Mouse (Mus musculus) cerebellum, postnatal 14 days (tissue): ENCODE measurements around the gene Apba3.

Experiments used
- DNase-seq, 2 experiments: peaks; one replicate each; pipeline ENCODE4 v3.0.0; 2021; ENCODE audit warnings: mixed read lengths in 2 of 2

Apba3 gene

GRCm38 (mm10) chr10:81252424-81253419 is 14.0 kb upstream of the Apba3 start, which contains the start of gene Matk:
Matk (plus strand) TSS chr10:81252935.
- peak; percentile 85 to 87 for DNase-seq

- DNase-seq = no peak
These were observed 11.9 kb upstream of the Apba3 start for GRCm38 (mm10) chr10:81254886-81255285.

- DNase-seq = peak; percentile 55 to 60
These were observed 9.4 kb upstream of the Apba3 start for GRCm38 (mm10) chr10:81257158-81258039.

- DNase-seq = peak in 1 of 2 experiments; percentile 57
These were observed 7.4 kb upstream of the Apba3 start for GRCm38 (mm10) chr10:81259225-81259884.

- no peak for DNase-seq
These were observed 5.7 kb upstream of the Apba3 start for GRCm38 (mm10) chr10:81261025-81261424.

- no peak for DNase-seq
These were observed 1.2 kb upstream of the Apba3 start for GRCm38 (mm10) chr10:81265540-81265939.

- DNase-seq = peak; percentile 84 to 87
These were observed 1.3 kb downstream of the Apba3 start for GRCm38 (mm10) chr10:81268056-81268455.

- DNase-seq = no peak
These were observed 2.1 kb downstream of the Apba3 start for GRCm38 (mm10) chr10:81268643-81269412.

- DNase-seq = no peak
These were observed 5.6 kb downstream of the Apba3 start for GRCm38 (mm10) chr10:81272356-81272755.

GRCm38 (mm10) chr10:81273842-81274241 is 7.1 kb downstream of the Apba3 start:
- no peak for DNase-seq

GRCm38 (mm10) chr10:81277676-81278075 is 10.9 kb downstream of the Apba3 start:
- peak; percentile 70 to 90 for DNase-seq

GRCm38 (mm10) chr10:81279496-81279895 is 12.7 kb downstream of the Apba3 start:
- no peak for DNase-seq

GRCm38 (mm10) chr10:81284189-81284588 is 17.4 kb downstream of the Apba3 start:
- DNase-seq = no peak

GRCm38 (mm10) chr10:81284719-81285118 is 18.0 kb downstream of the Apba3 start:
- DNase-seq = no peak

- DNase-seq = peak; percentile 94 to 95
These were observed 19.1 kb downstream of the Apba3 start for GRCm38 (mm10) chr10:81285694-81286450.

GRCm38 (mm10) chr10:81286586-81286985 is 19.8 kb downstream of the Apba3 start:
- DNase-seq = no peak

- DNase-seq = peak; percentile 56 to 88
These were observed 20.9 kb downstream of the Apba3 start for GRCm38 (mm10) chr10:81287513-81288157.

- peak; percentile 69 to 85 for DNase-seq
These were observed 21.8 kb downstream of the Apba3 start for GRCm38 (mm10) chr10:81288601-81289000.

GRCm38 (mm10) chr10:81289278-81289677 is 22.5 kb downstream of the Apba3 start:
- peak; percentile 79 to 80 for DNase-seq

GRCm38 (mm10) chr10:81289811-81290210 is 23.1 kb downstream of the Apba3 start:
- no peak for DNase-seq
